Mouse (Mus musculus) thymus, adult 2 months (tissue): ENCODE data around the gene Tusc2.

Experiments used
- CTCF ChIP-seq: fragments of 200-500 bp; IDR thresholded peaks from 2 replicates; pipeline ENCODE4 v1.5.1; 2012; ENCODE audit warnings: mild to moderate bottlenecking, control low read depth, low read length, moderate library complexity, borderline replicate concordance; ENCODE audit not compliant: control insufficient read depth, poor library complexity, insufficient read depth; ENCODE audit errors: extremely low read depth
- POLR2A ChIP-seq: fragments of 200-500 bp; IDR thresholded peaks from 2 replicates; pipeline ENCODE4 v1.6.1; 2012; ENCODE audit warnings: mild to moderate bottlenecking, low read length, control low read depth, moderate library complexity; ENCODE audit not compliant: control insufficient read depth, poor library complexity, insufficient read depth; ENCODE audit errors: extremely low read depth

- TF ChIP-seq CTCF: no peak
- no peak for TF ChIP-seq POLR2A
These were observed 7.4 kb upstream of the Tusc2 start for GRCm38 (mm10) chr9:107555701-107556100.
